Mouse (Mus musculus) brain, embryonic 14.5 days (tissue): ENCODE measurements around the gene Ttyh1. TPM values are rescaled to one million over a fixed set of nuclear protein-coding genes. Genes with fewer than 3 reads are reported as not detected.

Experiments used
- DNase-seq: peaks from one replicate; pipeline ENCODE4 v3.0.0-alpha.2; 2011; ENCODE audit warnings: low read depth
- CTCF ChIP-seq: fragments of 200-500 bp; IDR thresholded peaks from 2 replicates; pipeline ENCODE4 v1.5.1; 2012; ENCODE audit warnings: inconsistent platforms, mild to moderate bottlenecking, moderate library complexity, borderline replicate concordance; ENCODE audit not compliant: insufficient read depth, insufficient read length; ENCODE audit errors: extremely low read depth
- POLR2A ChIP-seq: fragments of 200-500 bp; IDR thresholded peaks from 2 replicates; pipeline ENCODE4 v1.6.1; 2012; ENCODE audit warnings: mild to moderate bottlenecking, inconsistent platforms, borderline replicate concordance; ENCODE audit not compliant: poor library complexity, insufficient read depth, insufficient read length, severe bottlenecking; ENCODE audit errors: extremely low read depth
- polyA plus RNA-seq: library from polyadenylated mRNA; depleted of rRNA; stranded (reverse); fragments of >200 nt; gene quantifications from 2 replicates; pipeline ENCODE4 v1.2.3, GENCODE M21; 2012; rRNA removed

Gene Ttyh1
- polyA plus RNA-seq, result 239 and 253 TPM in 2 replicates

- TF ChIP-seq POLR2A, result 0 out of 2 replicates have a peak, but pooled peaks have one; percentile 36
- TF ChIP-seq CTCF, result peak; percentile 97
- peak; percentile 64 for DNase-seq
Measured at GRCm38 (mm10) chr7:4119344-4119902, at the start of gene Ttyh1. Gene Ttyh1 (plus strand): TSS chr7:4119408.

GRCm38 (mm10) chr7:4071066-4071465, 48.1 kb upstream of the Ttyh1 start:
- DNase-seq, result no peak
- TF ChIP-seq CTCF, result no peak
- TF ChIP-seq POLR2A, result no peak

GRCm38 (mm10) chr7:4073144-4073543, 46.1 kb upstream of the Ttyh1 start:
- no peak for DNase-seq

GRCm38 (mm10) chr7:4079511-4079910, 39.7 kb upstream of the Ttyh1 start:
- TF ChIP-seq POLR2A (no peak), CTCF (no peak)
- no peak for DNase-seq

More at GRCm38 (mm10) chr7:4073144-4073543, 46.1 kb upstream of the Ttyh1 start:
- TF ChIP-seq CTCF (no peak), POLR2A (no peak)

GRCm38 (mm10) chr7:4080552-4080951, 38.7 kb upstream of the Ttyh1 start:
- no peak for DNase-seq

GRCm38 (mm10) chr7:4081706-4082105, 37.5 kb upstream of the Ttyh1 start:
- TF ChIP-seq CTCF (no peak), POLR2A (no peak)
- no peak for DNase-seq

More at GRCm38 (mm10) chr7:4080552-4080951, 38.7 kb upstream of the Ttyh1 start:
- TF ChIP-seq POLR2A, result no peak
- TF ChIP-seq CTCF, result no peak

- DNase-seq, result no peak
- TF ChIP-seq CTCF (no peak), POLR2A (no peak)
Measured at GRCm38 (mm10) chr7:4082804-4083203, 36.4 kb upstream of the Ttyh1 start.

- TF ChIP-seq POLR2A (no peak), CTCF (no peak)
- peak; percentile 18 for DNase-seq
Measured at GRCm38 (mm10) chr7:4084161-4084560, 35.0 kb upstream of the Ttyh1 start.

GRCm38 (mm10) chr7:4085562-4085961, 33.6 kb upstream of the Ttyh1 start:
- DNase-seq, result no peak
- TF ChIP-seq CTCF, result no peak
- TF ChIP-seq POLR2A, result no peak

GRCm38 (mm10) chr7:4087238-4087895, 31.8 kb upstream of the Ttyh1 start:
- no peak for DNase-seq
- no peak for TF ChIP-seq CTCF
- no peak for TF ChIP-seq POLR2A

- TF ChIP-seq CTCF (no peak), POLR2A (no peak)
- DNase-seq, result no peak
Measured at GRCm38 (mm10) chr7:4087896-4088480, 31.2 kb upstream of the Ttyh1 start.

- TF ChIP-seq CTCF, result no peak
- TF ChIP-seq POLR2A, result no peak
- no peak for DNase-seq
Measured at GRCm38 (mm10) chr7:4088679-4089078, 30.5 kb upstream of the Ttyh1 start.

- no peak for TF ChIP-seq POLR2A
- TF ChIP-seq CTCF, result no peak
- no peak for DNase-seq
Measured at GRCm38 (mm10) chr7:4091170-4091569, 28.0 kb upstream of the Ttyh1 start.
